Mouse (Mus musculus) heart, postnatal 0 days (tissue): ENCODE measurements around the gene Foxl2. TPM values are rescaled to one million over a fixed set of nuclear protein-coding genes. Genes with fewer than 3 reads are reported as not detected.
A peak's percentile ranks its signal among the peaks of the same experiment; 100 is the strongest.

ENCODE experiments used
- ATAC-seq: fragments of 200-750 bp; cut with Nextera tagmentation; 2 replicates; pipeline ENCODE4 v1.8.0; 2017; ENCODE audit warnings: low read depth, moderate number of reproducible peaks, moderate library complexity; ENCODE audit not compliant: insufficient read depth
- DNase-seq: peaks from one replicate; pipeline ENCODE4 v3.0.0-alpha.2; 2016; ENCODE audit warnings: low spot score
- H3K27ac ChIP-seq: fragments of 300-500 bp; sonication (generic); 2 replicates; pipeline ENCODE4 v1.5.1; 2014; ENCODE audit warnings: low read depth, mild to moderate bottlenecking
- H3K27me3 ChIP-seq: fragments of 300-500 bp; sonication (generic); 2 replicates; pipeline ENCODE4 v1.6.1; 2014; ENCODE audit warnings: low read length, mixed read lengths; ENCODE audit not compliant: control insufficient read depth, insufficient read depth
- H3K36me3 ChIP-seq: fragments of 300-500 bp; sonication (generic); replicated peaks from 2 replicates; pipeline ENCODE4 v1.6.1; 2014; ENCODE audit warnings: low read length, mixed read lengths; ENCODE audit not compliant: control insufficient read depth, insufficient read depth
- H3K4me1 ChIP-seq: fragments of 300-500 bp; sonication (generic); 2 replicates; pipeline ENCODE4 v1.6.1; 2014; ENCODE audit warnings: antibody characterized with exemption; ENCODE audit not compliant: control insufficient read depth, insufficient read depth
- H3K4me2 ChIP-seq: fragments of 300-500 bp; sonication (generic); 2 replicates; pipeline ENCODE4 v1.6.1; 2014; ENCODE audit warnings: low read depth, mild to moderate bottlenecking, low read length, moderate library complexity
- H3K4me3 ChIP-seq: fragments of 300-500 bp; sonication (generic); 2 replicates; pipeline ENCODE4 v1.5.1; 2014; ENCODE audit warnings: low read depth, low read length
- H3K9ac ChIP-seq: fragments of 300-500 bp; sonication (generic); replicated peaks from 2 replicates; pipeline ENCODE4 v1.6.1; 2014; ENCODE audit warnings: low read depth, low read length, mixed read lengths
- H3K9me3 ChIP-seq: fragments of 300-500 bp; sonication (generic); replicated peaks from 2 replicates; pipeline ENCODE4 v1.6.1; 2016; ENCODE audit warnings: low read length; ENCODE audit not compliant: control insufficient read depth
- CTCF ChIP-seq: IDR thresholded peaks from 2 replicates; pipeline ENCODE4 v1.5.1; 2016; ENCODE audit warnings: antibody characterized with exemption, control low read depth, low read depth
- EP300 ChIP-seq: IDR thresholded peaks from 2 replicates; pipeline ENCODE4 v1.6.1; 2016; ENCODE audit warnings: antibody characterized with exemption, low read depth
- WGBS: fragments of 180-500 bp; shearing (Covaris S2); extraction: QIAGEN DNeasy Blood & Tissue Kit; methylation state at CpG from one replicate; pipeline ENCODE4 v1.1.7; 2014; 5-methylcytosine and 5-hydroxymethylcytosine counted together
- polyA plus RNA-seq: library from polyadenylated mRNA; unstranded; fragments of >200 nt; fragmentation: Nextera tagmentation; extraction: Ambion mirVana; gene quantifications from 2 replicates; pipeline ENCODE4 v1.2.1, GENCODE M21; 2015
- total RNA-seq: library from RNA; depleted of rRNA; stranded (reverse); fragments of >200 nt; gene quantifications from 2 replicates; pipeline ENCODE4 v1.2.3, GENCODE M21; 2014; ENCODE audit warnings: low replicate concordance; rRNA removed

Gene Foxl2
- total RNA-seq = not detected in 2 replicates
- polyA plus RNA-seq = not detected in 2 replicates

DNA sequence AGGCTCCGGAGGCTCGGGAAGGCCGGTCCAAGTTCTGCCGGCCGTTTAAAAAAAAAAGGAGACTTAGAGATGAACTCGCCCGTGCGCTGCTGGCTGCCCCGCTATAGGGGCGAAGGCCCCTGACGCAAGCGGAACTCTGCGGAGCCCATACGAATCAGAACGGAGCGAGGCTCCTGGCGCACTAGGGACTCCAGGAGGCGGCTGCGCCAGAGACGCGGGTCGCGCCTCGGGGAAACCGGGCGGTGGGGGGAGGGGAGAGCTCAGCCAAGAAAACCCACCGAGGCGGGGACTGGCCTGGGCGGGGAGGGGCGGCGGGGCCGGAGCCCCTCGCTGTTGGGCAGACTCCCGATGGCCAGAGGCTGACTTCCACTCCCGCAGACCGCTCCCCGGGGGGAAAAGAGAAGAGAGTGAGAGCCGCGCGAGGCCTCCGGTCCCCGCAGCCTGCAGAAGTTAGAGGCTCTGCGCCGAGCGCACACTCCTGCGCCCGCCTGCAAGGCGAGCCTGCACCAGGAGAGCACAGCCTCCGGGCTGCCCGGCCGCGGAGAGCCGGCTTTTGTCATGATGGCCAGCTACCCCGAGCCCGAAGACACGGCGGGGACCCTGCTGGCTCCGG is at the start of gene Foxl2:
TSS of gene Foxl2 (plus strand) at position 186 of the 613 bp plus-strand sequence.
- no peak within 1 kb of the TSS for H3K9ac ChIP-seq
- H3K27me3 ChIP-seq = peaks cover 100% of the 10 kb centered on the region
- ATAC-seq = 0 out of 2 replicates have a peak, but pooled peaks have one; percentile 22
- H3K4me2 ChIP-seq = peak within 1 kb of the TSS; percentile 77
- H3K4me1 ChIP-seq = peaks cover 23% of the 10 kb centered on the region
- H3K9me3 ChIP-seq = no peaks in the 10 kb centered on the region
- H3K4me3 ChIP-seq = peak within 1 kb of the TSS; percentile 55
- TF ChIP-seq CTCF (no peak), EP300 (no peak)
- no peaks in the 10 kb centered on the region for H3K36me3 ChIP-seq
- no peak for DNase-seq
- WGBS = under 1% methylated on average over 50 of the region's 58 CpGs
- no peak within 1 kb of the TSS for H3K27ac ChIP-seq

DNA sequence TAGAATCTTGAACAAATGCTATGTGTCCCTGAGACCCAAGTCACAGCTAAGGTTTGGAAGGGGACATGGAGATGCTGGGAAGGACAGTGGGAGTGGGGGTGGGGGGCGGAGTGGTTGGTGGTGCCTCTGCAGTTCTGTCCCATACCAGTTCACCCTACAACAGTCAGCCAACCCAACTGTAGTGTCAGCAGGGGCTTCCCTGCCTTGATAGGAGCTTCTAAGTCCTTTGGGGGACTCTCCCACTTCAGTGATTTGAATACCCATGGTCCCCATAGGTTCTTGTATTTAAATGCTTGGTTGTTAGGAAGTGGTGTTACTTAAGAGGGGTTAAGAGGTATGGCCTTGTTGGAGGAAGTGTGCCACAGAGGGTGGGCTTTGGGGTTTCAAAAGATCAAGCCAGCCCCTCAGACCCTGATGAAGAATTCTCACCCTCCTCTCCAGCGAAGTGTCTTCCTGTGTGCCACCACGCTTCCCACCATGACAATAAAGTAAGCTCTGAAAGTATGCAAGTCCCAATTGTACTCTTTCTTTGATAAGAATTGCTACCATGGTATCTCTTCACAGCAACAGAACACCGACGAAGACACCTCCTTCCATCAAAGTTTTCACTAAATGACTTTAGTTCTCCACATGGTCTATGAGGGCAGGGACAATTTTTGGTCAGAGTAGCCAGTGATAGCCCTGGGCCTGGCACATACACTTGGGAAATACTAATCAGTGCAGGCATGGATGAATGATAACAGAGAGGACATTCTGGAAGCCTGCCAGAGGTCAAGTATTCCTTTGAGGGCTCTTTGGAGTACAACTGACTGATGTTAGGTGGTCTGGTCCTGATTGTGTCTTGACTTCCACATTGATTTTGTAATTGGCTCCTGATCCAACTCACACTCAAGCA is 34.2 kb upstream of the Foxl2 start:
- Histone ChIP-seq H3K4me2 (no peak overlapping the region), H3K4me1 (no peaks in the 10 kb centered on the region), H3K9me3 (no peaks in the 10 kb centered on the region), H3K36me3 (no peaks in the 10 kb centered on the region), H3K27me3 (no peaks in the 10 kb centered on the region), H3K9ac (no peak overlapping the region), H3K4me3 (no peak overlapping the region), H3K27ac (no peak overlapping the region)
- no peak for DNase-seq
- no peak for TF ChIP-seq CTCF
- no peak for TF ChIP-seq EP300
- 82% methylated on average over 5 of the region's 5 CpGs for WGBS
- ATAC-seq = no peak

DNA sequence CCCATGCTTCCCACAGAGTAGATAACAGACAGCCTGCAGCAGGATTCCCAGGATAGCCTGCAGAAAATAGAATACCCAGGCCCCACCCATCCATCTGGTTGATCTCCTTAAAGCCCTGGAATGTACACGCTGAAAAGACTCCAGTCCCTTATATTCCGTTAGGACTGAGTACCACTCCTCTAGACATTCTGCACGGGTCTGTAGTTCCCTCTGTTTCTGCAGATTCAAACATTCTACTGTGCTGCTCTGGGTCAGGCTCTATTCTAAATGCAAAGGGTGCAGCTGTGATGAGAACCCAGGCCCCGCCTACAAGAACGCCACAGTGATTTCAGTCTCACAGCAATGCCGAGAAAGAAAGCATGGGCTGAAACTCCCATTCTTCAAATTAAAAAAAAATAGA is 32.0 kb upstream of the Foxl2 start:
- Histone ChIP-seq H3K4me1 (no peaks in the 10 kb centered on the region), H3K36me3 (no peaks in the 10 kb centered on the region), H3K4me3 (no peak overlapping the region), H3K27ac (no peak overlapping the region), H3K4me2 (no peak overlapping the region), H3K9me3 (no peaks in the 10 kb centered on the region), H3K27me3 (no peaks in the 10 kb centered on the region), H3K9ac (no peak overlapping the region)
- WGBS = 17% methylated on average over 6 of the region's 6 CpGs
- DNase-seq (no peak), ATAC-seq (no peak)
- TF ChIP-seq CTCF (no peak), EP300 (no peak)

DNA sequence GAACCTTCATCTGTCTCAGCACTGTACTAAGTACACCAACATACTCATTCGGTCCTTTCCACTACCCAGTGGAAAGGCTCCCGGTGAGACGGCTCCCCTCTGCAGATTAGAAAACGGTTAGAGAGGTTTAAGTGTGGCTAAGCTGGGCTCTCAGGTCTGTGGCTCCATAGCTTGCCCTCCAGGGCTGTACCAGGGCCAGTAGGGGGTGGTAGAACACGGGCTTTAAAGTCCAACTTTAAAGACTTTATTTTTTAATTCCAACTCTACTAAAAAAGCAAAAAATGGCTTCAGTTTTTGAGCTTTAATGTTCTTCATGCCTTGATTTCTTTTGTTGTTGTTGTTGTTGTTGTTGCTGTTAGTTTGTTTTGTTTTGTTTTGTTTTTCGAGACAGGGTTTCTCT is 30.9 kb upstream of the Foxl2 start:
- no peaks in the 10 kb centered on the region for H3K36me3 ChIP-seq
- no peaks in the 10 kb centered on the region for H3K9me3 ChIP-seq
- TF ChIP-seq CTCF (no peak), EP300 (no peak)
- no peak overlapping the region for H3K4me3 ChIP-seq
- no peak for DNase-seq
- H3K4me1 ChIP-seq = no peaks in the 10 kb centered on the region
- H3K27me3 ChIP-seq = no peaks in the 10 kb centered on the region
- 40% methylated on average over 6 of the region's 6 CpGs for WGBS
- no peak overlapping the region for H3K9ac ChIP-seq
- H3K4me2 ChIP-seq = no peak overlapping the region
- no peak overlapping the region for H3K27ac ChIP-seq
- ATAC-seq = no peak

DNA sequence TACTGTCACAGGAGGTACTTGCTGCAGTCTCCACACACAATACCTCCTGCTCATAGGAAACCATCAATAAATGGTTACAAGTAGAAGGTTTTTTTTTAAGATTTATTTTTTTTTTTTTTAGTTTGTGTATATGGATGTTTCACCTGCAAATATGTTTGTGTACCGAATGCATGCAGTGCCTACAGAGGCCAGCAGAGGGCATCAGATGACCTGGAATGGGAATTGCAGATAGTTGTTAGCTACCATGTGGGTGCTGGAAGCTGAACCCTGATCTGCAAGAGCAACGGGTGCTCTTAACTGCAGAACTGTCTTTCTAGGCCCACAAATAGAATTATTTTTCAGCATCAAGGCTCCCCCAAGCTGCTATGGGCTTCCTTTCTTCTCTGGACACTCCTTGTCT is 25.6 kb upstream of the Foxl2 start:
- no peak overlapping the region for H3K9ac ChIP-seq
- WGBS = 87% methylated on average over 2 of the region's 2 CpGs
- H3K36me3 ChIP-seq = no peaks in the 10 kb centered on the region
- H3K4me3 ChIP-seq = no peak overlapping the region
- no peak overlapping the region for H3K27ac ChIP-seq
- peaks cover 4% of the 10 kb centered on the region; the same call in 1 of the 2 replicates for H3K9me3 ChIP-seq
- no peak for DNase-seq
- TF ChIP-seq EP300 (no peak), CTCF (no peak)
- H3K4me2 ChIP-seq = no peak overlapping the region
- no peaks in the 10 kb centered on the region for H3K4me1 ChIP-seq
- ATAC-seq = no peak
- no peaks in the 10 kb centered on the region for H3K27me3 ChIP-seq
